Mouse (Mus musculus): ENCODE results near the gene 1700003E16Rik.

1700003E16Rik gene

DNA sequence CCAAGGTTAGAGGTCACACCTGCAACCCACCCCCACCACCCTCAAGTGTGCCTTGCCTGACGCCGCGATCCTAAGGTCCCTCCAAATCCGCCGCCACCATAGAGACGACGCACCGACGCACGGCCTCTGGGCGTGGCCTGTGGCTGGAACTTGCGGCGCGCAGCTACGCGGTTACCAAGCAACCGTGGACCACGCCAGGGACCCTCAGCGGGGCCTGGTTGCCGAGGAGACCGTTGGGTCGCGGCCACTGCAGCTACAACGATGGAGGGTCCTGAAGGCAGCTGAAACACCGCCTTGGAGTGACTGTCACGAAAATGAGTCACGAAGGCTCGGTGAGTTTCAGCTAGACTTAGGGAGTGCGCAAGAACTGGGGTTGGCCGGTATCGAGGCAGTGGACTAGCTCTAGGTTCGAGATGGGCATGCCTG is at the start of gene 1700003E16Rik, which contains the start of gene Wdr54:
TSS of gene 1700003E16Rik (plus strand) at position 146 of the 426 bp plus-strand sequence.
TSS of gene Wdr54 (minus strand) at position 139 of the 426 bp plus-strand sequence.
- no peak for DNase-seq (ENCODE audit: low read depth, low spot score)

DNA sequence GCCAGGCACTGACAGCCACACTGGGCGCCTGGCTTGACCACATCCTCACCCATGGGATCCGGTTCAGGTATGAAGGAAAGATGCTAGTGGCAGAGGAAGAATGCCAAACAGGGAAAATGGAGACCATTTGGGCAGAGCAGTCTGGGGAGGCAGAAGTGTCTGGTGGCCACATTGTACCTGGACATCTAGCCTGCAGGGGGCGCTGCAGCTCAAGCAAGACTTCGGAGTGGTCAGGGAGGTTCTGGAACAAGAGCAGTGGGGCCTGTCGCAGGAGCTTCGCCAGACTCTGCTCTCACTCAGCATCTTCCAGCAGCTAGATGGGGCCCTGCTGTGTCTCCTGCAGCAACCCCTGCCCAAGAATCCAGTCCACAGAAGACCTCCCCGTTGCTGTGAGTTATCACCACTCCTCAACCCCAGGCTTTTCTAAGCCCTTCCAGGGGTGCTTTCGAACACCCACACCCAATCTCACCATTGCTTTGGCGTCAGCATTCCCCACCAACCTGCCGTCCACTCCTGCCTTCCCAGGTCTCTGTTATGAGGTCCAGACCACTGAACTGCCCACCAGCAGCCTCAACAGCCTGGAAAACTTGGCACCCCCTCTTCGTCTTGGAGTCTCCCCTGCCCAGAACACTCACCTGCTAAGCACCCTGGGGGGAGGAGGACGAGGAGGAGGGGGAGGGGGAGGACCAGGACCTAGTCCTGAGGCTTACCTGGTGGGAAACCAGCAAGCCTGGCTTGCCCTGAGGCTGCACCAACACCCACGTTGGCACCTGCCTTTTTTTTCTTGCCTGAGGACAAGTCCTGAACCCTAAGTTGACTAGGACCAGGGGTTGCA is 48.4 kb upstream of the 1700003E16Rik start:
- DNase-seq (ENCODE audit: low read depth, low spot score) = peak; percentile 73

DNA sequence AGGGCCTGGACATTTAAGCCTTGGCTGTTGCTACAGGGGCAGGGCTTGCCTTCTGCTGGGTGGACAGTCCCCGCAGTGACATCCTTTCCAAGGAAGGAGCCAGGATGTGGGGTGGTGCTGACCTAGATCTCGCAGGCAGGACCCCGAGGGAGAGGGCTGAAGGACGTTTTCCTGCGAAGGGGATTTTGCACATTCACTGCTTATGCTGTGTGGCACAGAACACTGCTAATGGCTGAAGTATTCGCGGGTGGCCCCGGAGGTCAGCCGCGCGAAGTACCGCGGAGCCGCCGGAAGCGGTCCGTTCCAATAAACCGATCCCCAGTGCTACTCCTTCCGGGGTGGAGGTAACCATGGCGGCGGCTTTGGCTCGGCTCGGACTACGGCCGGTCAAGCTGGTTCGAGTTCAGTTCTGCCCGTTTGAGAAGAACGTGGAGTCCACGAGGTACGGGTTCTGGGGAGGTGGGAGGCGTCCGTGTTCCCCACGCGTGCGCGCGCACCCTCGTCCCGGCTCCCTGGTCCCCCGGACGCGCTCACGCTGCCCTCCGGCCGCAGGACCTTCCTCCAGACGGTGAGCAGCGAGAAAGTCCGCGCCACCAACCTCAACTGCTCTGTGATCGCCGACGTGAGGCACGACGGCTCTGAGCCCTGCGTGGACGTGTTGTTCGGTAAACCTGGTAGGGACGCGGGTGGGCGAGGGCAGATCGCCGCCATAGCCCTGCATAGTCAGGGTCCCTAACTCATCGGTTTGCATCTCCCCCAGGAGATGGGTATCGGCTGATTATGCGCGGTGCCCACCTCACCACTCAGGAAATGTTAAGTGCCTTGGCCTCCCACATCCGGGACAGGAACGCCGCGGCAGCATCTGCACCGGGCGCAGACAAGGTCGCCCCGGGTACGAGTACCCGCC is 47.2 kb upstream of the 1700003E16Rik start, which contains the start of gene Mrpl53:
TSS of gene Mrpl53 (plus strand) at position 279 of the 907 bp plus-strand sequence.
- DNase-seq (ENCODE audit: low read depth, low spot score) = no peak

DNA sequence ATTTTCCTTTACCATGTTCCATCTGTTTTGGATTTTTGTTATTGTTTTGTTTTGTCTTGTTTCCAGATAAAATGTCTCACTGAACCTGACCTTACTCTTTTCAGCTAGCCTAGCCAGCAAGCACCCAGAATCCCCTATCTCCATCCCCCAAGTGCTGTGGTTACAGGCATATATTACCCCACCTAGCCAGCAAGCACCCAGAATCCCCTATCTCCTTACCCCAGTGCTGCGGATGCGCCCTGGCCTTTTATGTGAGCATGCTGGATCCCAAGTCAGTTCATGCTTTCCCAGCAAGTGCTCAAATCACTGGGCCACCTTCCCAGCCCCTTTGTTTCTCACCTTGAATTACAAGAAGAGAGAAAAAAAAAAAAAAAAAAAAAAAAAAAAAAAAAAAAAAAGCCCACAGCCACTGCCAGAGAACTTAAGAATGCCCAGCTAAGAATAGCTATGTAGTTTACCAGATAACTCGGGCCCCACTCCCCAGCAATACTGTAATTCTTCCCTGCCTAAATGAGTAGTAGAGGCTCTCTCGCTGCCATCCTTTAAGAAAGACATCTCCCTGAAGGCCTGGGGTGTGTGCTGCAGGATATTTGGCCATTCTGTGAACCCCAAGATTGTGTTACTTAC is 44.6 kb upstream of the 1700003E16Rik start:
- no peak for DNase-seq (ENCODE audit: low read depth, low spot score)

DNA sequence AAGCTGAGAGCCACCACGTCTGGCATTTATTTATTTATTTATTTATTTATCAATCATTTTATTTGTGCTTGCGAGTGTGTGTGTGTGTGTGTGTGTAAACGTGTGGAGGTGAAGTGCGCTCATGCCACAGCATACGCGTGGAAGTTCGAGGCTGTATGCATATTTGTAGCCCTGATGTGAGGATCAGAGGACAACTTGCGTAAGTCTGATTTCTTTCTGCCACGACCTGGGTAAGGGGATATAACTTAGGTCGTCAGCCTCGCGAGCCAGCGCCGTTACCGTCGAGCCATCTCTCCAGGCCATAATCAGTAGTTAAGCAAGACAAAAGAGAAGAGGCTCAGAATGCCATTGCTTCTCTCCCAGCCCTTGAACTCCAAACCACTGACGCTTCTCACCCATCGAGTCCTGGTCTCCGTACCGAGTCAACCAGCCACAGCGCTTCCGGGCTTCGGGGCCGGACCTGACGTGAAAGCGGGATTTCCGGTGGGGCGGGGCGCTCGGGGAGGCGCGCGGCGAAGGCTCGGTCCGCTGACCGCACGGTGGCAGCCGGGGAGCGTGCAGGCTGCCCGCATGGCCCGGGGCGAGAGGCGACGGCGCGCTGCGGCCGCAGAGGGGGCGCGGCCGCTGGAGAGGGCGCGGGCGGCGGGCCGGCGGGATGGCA is 41.1 kb upstream of the 1700003E16Rik start, which contains the start of gene Mogs:
TSS of gene Mogs (plus strand) at position 486 of the 661 bp plus-strand sequence.
- DNase-seq (ENCODE audit: low read depth, low spot score) = peak; percentile 74

DNA sequence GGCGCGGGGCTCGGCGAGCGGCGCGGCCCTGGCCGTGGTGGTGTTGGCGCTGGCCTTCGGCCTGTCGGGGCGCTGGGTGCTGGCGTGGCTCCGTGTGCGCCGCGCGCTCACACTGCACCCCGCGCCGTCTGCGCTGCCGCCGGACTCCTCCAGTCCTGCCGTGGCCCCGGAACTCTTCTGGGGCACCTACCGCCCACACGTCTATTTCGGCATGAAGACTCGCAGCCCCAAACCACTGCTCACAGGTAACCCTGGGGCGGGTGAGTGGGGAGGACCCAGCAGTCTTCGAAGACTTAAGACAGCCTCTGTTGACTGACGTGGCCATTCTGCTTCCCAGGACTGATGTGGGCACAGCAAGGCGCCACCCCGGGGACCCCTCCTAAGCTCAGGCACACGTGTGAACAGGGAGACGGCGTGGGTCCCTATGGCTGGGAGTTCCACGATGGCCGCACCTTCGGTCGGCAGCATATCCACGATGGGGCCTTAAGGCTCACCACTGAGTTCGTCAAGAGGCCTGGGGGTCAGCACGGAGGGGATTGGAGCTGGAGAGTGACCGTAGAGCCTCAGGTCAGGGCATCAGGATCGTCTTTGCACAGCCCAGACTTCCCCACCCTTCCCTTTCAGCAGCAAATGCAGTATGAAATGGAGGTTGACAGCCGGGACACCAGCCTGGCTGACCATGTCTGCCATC is 40.4 kb upstream of the 1700003E16Rik start:
- DNase-seq (ENCODE audit: low read depth, low spot score) = no peak

DNA sequence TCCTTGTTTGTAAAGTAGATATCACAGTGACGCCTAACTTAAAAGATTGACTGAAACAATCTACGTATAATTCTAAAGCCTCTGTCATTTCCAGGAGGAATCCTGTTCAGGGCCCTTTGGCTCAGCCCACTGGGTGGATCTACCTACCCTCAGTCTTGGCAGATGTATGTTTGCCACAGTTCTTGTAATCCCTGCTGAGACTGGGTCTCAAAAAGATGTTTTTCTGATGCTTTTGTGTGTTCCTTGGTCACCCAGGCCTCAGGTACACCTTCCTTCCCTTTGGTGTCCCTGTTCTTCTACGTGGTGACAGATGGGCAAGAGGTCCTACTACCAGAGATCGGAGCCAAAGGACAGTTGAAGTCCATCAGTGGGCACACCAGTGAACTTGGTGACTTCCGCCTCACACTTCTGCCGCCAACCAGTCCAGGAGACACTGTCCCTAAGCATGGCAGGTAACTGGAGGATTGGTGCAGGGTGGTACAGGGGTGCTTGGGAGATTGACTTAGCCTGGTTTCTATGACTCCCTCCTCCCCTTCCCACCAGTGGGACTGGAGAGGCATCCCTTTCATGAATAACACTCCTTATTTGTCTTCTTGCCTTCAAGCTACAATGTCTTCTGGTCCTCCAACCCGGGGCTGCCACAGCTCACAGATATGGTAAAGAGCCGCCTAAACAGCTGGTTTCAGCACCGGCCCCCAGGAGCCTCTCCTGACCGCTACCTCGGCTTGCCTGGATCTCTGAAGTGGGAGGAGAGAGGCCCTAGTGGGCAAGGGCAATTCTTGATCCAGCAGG is 39.6 kb upstream of the 1700003E16Rik start:
- no peak for DNase-seq (ENCODE audit: low read depth, low spot score)

DNA sequence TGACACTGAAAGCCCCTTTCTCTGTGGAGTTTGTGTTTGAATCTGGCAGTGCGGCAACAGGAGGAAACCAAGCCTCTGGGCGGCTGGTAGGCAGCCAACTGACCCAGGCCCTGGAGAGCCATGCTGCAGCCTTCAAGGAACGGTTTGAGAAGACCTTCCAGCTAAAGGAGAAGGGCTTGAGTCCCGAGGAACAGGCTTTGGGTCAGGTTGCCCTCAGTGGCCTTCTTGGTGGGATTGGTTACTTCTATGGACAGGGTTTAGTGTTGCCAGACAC is 39.1 kb upstream of the 1700003E16Rik start:
- no peak for DNase-seq (ENCODE audit: low read depth, low spot score)

DNA sequence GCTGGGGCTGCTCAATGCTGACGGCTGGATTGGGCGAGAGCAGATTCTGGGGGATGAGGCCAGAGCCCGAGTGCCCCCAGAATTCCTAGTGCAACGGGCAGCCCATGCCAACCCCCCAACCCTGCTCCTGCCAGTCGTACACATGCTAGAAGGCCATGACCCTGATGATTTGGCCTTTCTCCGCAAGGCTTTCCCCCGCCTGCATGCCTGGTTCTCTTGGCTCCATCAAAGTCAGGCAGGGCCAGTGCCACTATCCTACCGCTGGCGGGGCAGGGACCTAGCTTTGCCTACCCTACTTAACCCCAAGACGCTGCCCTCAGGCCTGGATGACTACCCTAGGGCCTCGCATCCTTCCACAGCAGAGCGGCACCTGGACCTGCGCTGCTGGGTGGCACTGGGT is 38.6 kb upstream of the 1700003E16Rik start:
- DNase-seq (ENCODE audit: low read depth, low spot score) = no peak

DNA sequence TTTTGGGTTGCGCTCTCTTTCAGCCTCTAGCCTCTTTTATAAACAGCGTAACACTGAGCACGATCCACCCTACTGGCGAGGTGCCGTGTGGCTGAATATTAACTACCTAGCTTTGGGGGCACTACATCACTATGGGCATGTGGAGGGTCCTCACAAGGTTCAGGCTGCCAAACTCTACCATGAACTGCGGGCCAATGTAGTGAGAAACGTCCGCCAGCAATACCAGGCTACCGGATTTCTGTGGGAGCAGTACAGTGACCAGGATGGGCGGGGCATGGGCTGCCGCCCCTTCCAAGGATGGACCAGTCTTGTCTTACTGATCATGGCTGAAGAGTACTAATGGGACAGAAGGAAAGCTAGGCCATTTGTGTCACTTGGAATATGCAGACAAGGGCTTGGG is 37.8 kb upstream of the 1700003E16Rik start:
- no peak for DNase-seq (ENCODE audit: low read depth, low spot score)

DNA sequence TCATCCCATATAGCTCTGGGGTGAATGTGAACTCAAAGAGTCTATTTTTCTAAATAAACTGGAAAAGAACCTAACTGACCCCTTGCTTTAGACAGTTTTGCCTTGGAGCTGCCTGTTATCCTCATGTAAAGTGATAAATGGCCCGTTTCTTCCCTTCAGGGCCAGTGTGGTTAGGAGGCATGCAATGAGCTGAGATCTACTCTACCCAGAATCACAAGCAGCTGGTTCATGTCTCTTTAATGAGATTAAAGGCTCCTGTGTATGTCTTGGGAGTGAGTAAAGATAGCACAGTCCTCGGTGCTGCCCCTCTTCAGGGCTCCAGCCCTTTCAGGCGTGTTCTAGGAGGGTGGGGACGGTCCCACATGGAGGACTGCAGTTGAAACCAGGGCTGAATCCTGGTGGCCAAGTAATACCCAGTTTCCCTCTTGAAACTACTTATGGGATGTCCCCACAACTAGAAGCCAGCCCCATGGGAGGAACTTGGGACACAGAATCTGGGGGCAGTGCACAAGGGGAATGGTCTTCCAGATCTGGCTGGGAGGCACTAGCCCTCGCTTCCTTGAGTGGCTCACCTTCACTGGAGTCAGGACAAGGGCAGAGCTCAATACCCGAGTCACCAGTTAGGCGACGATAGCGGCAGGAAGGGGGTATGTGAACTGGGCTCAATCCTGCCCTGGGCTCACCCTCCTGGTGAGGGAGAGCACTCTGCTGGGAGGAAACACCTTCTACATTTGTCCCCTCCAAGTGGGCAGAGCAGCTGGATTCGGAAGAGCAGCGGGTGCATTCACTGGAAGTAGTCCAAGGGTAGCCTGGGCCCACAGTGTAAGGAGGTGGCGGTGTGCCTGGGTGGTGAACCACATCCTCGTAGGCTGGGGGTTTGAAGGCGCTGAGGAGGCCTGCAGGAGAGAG is 37.1 kb upstream of the 1700003E16Rik start:
- no peak for DNase-seq (ENCODE audit: low read depth, low spot score)

DNA sequence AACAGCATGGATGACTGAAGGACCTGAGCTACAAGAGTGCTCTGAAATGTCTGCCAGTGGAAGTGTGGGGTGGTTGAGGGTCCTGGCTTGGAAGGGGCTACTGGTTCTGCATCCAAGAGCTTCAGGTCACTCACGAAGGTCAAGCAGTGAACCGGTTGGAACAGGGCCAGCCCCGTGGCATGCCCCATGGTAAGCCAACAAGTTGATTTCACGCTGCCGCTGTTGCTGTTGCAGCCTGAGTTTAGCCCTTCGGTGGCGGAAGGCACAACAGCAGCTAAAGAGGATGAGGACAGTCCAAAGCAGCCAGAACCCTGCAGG is 36.5 kb upstream of the 1700003E16Rik start:
- no peak for DNase-seq (ENCODE audit: low read depth, low spot score)

DNA sequence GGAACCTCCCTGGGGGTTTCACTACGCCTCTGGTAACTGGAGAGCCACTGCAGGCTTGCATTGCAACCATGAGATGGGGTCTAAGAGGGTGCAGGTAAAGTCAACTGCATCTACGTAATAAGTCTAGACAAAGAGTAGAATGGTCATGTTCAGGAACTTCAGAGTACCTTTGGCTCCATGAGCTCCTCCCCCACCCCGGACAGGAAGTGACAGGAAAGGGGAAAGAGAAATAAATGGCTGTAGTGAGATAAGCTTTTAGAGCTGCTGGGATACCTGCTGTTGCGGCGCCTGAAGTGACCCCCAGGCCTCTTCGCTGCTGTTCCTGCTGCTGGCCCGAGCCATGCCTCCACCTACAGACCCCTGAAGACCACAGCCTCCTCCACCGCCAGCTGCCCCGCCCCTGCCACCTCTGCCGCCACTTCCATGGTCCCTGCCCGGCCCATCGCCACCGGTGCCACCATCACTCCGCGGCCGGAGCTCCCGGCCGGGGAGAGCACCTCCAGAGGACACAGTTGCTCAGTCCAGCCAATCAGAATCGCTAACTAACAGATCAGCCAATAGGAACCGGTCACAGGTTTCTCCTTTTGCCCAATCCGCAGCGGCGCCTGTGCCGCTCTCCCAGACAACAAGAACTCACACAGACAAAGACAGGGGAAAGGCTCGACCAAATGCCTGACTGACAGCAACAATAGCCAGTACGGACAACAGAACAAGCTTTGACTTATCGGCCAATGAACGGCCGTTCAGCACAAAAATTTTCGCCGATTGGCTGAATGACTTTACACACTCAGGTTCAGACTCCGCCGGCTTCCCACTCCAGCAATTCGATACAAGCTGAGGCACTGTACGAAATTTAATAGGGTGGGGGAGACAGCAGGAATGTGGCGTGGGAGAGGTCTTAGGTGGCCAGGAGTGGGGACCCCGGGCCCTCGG is 35.0 kb upstream of the 1700003E16Rik start, which contains the start of gene Wbp1:
TSS of gene Wbp1 (minus strand) at position 630 of the 933 bp plus-strand sequence.
- DNase-seq (ENCODE audit: low read depth, low spot score) = peak; percentile 92

DNA sequence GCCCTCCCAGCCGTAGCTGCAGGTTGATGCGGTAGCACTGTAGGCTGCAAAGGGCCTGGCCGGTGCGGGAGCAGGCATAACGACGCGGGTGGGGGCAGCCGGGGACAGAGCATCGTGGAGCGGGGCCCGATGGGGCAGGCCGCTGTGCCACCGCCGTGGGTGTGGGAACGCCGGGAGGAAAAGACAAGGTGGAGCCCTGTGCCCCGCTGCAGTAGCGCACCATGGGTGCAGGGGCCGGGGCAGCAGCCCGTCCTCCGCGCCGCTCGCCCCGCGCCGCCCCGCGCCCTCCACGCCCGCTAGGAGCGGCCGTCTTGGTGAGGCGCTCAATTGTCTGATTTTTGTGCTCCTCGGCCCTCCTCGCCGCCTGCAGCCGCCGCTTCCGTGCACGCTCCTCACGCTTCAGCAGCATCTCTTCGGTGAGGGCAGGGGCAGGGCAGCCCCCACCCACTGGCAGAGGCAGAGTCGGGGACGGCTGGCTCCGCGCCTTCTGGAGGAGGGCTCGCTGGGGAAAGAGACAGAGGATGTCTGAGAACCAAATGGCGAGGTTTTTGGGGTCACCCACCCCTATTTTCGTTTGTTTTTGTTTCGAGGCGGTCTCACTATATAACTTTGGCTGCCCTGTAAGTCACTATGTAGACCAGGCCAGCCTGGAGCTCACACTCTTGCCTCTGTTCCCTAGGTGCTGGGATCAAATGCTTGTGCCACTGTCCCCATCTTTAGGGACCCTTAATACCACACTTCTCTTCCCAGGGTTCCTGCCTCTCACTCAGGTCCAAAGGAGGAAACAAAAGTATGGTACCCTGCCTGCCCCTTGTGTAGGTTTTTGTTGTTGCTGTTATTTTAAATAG is 34.1 kb upstream of the 1700003E16Rik start:
- no peak for DNase-seq (ENCODE audit: low read depth, low spot score)

DNA sequence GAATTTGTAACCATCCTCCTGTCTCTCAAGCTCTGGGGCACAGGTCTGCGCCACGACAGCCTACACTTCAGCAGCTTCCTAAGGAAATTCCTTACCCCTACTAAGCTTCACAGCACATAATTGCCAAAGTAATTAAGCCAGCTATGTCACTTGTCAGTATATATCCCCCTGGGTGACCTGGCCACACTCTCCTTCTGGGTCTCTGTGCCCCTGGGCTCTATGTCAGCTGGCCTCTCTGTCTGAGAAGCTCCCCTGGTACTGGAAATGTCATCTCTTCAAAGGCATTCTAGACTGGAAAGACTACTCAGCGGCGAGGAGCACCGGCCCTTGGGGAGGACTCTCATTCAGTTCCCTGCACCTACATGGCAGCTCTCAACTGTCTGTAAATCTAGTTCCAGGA is 33.2 kb upstream of the 1700003E16Rik start:
- no peak for DNase-seq (ENCODE audit: low read depth, low spot score)

DNA sequence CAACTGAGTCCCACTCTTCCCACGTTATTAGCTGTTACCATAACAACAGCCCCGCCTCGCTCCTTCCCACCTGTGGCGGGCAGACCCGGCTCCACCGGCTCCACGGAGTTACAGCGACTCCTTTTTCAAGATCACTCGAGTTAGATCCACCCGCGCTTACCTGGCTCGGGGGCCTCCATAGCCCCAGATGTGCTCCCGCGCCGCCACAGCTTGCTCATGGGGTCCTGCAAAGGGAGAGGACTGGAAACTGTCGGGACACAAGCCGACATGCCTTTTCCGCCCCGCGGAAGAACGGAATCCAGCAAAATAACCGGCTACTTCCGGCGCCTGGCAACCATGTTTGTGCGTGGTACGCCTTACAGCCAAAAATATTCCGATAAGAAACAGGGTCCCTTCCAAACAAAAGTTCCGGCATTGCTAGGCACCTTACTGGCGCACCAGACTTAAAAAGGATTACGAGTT is 31.3 kb upstream of the 1700003E16Rik start:
- peak; percentile 90 for DNase-seq (ENCODE audit: low read depth, low spot score)

DNA sequence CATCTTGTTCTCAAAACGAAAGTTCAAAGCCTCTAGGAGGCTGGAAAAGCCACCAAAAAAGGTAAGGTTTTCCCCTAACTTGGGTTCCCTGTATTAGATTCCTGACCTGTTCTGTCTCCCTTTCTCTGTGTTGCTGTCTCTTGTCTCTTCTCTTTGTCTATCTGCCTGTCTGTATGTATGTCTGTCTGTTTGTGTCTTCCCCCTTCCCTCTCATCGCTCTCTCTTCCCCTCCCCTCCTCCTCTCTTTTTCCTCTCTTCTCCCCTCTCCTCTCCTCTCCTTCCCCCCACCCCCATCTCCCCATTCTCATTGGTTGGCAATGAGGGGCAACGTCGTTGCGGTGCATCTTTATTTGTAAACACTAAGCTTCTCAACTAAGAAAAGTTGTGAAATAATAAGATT is 30.9 kb upstream of the 1700003E16Rik start, which contains the start of gene Ino80b:
TSS of gene Ino80b (minus strand) at position 101 of the 400 bp plus-strand sequence.
- DNase-seq (ENCODE audit: low read depth, low spot score) = no peak
